Mouse (Mus musculus): ENCODE data around the gene Foxj2.

Gene Foxj2

GRCm38 (mm10) chr6:122812716-122813115 is 7.0 kb upstream of the Foxj2 start:
- no peak for DNase-seq (ENCODE audit: low read depth, low spot score)

GRCm38 (mm10) chr6:122813640-122814039 is 6.1 kb upstream of the Foxj2 start:
- DNase-seq (ENCODE audit: low read depth, low spot score) = no peak

- peak; percentile 48 for DNase-seq (ENCODE audit: low read depth, low spot score)
Measured at GRCm38 (mm10) chr6:122820071-122820798, 521 bp downstream of the Foxj2 start.

GRCm38 (mm10) chr6:122820799-122821650 is 1.3 kb downstream of the Foxj2 start:
- no peak for DNase-seq (ENCODE audit: low read depth, low spot score)

GRCm38 (mm10) chr6:122821822-122822221 is 2.1 kb downstream of the Foxj2 start:
- no peak for DNase-seq (ENCODE audit: low read depth, low spot score)

GRCm38 (mm10) chr6:122824086-122824485 is 4.4 kb downstream of the Foxj2 start:
- DNase-seq (ENCODE audit: low read depth, low spot score) = no peak

- DNase-seq (ENCODE audit: low read depth, low spot score) = no peak
Measured at GRCm38 (mm10) chr6:122825166-122825565, 5.5 kb downstream of the Foxj2 start.

- DNase-seq (ENCODE audit: low read depth, low spot score) = peak; percentile 93
Measured at GRCm38 (mm10) chr6:122825923-122826742, 6.4 kb downstream of the Foxj2 start.

GRCm38 (mm10) chr6:122828086-122828485 is 8.4 kb downstream of the Foxj2 start:
- DNase-seq (ENCODE audit: low read depth, low spot score) = peak; percentile 81

GRCm38 (mm10) chr6:122832880-122833279 is 13.2 kb downstream of the Foxj2 start:
- peak; percentile 26 for DNase-seq (ENCODE audit: low read depth, low spot score)

- DNase-seq (ENCODE audit: low read depth, low spot score) = peak; percentile 73
Measured at GRCm38 (mm10) chr6:122834365-122834764, 14.7 kb downstream of the Foxj2 start.

GRCm38 (mm10) chr6:122836974-122837373 is 17.3 kb downstream of the Foxj2 start:
- no peak for DNase-seq (ENCODE audit: low read depth, low spot score)

GRCm38 (mm10) chr6:122837539-122837938 is 17.8 kb downstream of the Foxj2 start:
- no peak for DNase-seq (ENCODE audit: low read depth, low spot score)

- DNase-seq (ENCODE audit: low read depth, low spot score) = no peak
Measured at GRCm38 (mm10) chr6:122843759-122844158, 24.0 kb downstream of the Foxj2 start.

GRCm38 (mm10) chr6:122852696-122853095 is 33.0 kb downstream of the Foxj2 start:
- DNase-seq (ENCODE audit: low read depth, low spot score) = no peak

GRCm38 (mm10) chr6:122854552-122854951 is 34.8 kb downstream of the Foxj2 start:
- DNase-seq (ENCODE audit: low read depth, low spot score) = no peak

GRCm38 (mm10) chr6:122855955-122856354 is 36.2 kb downstream of the Foxj2 start, which contains the start of gene C3ar1:
TSS of gene C3ar1 (minus strand) at chr6:122856161.
- no peak for DNase-seq (ENCODE audit: low read depth, low spot score)

GRCm38 (mm10) chr6:122862434-122862833 is 42.7 kb downstream of the Foxj2 start:
- DNase-seq (ENCODE audit: low read depth, low spot score) = no peak

- no peak for DNase-seq (ENCODE audit: low read depth, low spot score)
Measured at GRCm38 (mm10) chr6:122862871-122863270, 43.2 kb downstream of the Foxj2 start.

GRCm38 (mm10) chr6:122867914-122868313 is 48.2 kb downstream of the Foxj2 start:
- no peak for DNase-seq (ENCODE audit: low read depth, low spot score)

GRCm38 (mm10) chr6:122869846-122870245 is 50.1 kb downstream of the Foxj2 start:
- no peak for DNase-seq (ENCODE audit: low read depth, low spot score)

GRCm38 (mm10) chr6:122872800-122873199 is 53.1 kb downstream of the Foxj2 start:
- no peak for DNase-seq (ENCODE audit: low read depth, low spot score)

Data from ZHBTc4 (cell line).